Mouse (Mus musculus) heart, embryonic 13.5 days (tissue): ENCODE measurements at regions not wholly inside any gene's neighbourhood (a gene's known extent, or its start where the extent isn't known, plus 50 kb on each side); places are given as distances from the start of the nearest gene placed in this dataset.

Experiments
- ATAC-seq: fragments of 200-750 bp; cut with Nextera tagmentation; 2 replicates; pipeline ENCODE4 v1.8.0; 2017; ENCODE audit warnings: moderate TSS enrichment; ENCODE audit not compliant: insufficient number of reproducible peaks, low FRiP score, low TSS enrichment; ENCODE audit errors: extremely low read depth
- H3K27ac ChIP-seq: fragments of 300-500 bp; sonication (generic); replicated peaks from 2 replicates; pipeline ENCODE4 v1.5.1; 2015; ENCODE audit warnings: moderate library complexity, mild to moderate bottlenecking, inconsistent platforms
- H3K27me3 ChIP-seq: fragments of 300-500 bp; sonication (generic); replicated peaks from 2 replicates; pipeline ENCODE4 v1.6.1; 2015; ENCODE audit warnings: mild to moderate bottlenecking, inconsistent platforms
- H3K36me3 ChIP-seq: fragments of 300-500 bp; sonication (generic); 2 replicates; pipeline ENCODE4 v1.6.1; 2015; ENCODE audit warnings: mild to moderate bottlenecking, inconsistent platforms
- H3K4me1 ChIP-seq: fragments of 300-500 bp; sonication (generic); 2 replicates; pipeline ENCODE4 v1.6.1; 2015; ENCODE audit warnings: inconsistent platforms
- H3K4me2 ChIP-seq: fragments of 300-500 bp; sonication (generic); 2 replicates; pipeline ENCODE4 v1.6.1; 2015; ENCODE audit warnings: inconsistent platforms, mild to moderate bottlenecking, moderate library complexity
- H3K4me3 ChIP-seq: fragments of 300-500 bp; sonication (generic); 2 replicates; pipeline ENCODE4 v1.5.1; 2015; ENCODE audit warnings: moderate library complexity, mild to moderate bottlenecking, inconsistent platforms
- H3K9ac ChIP-seq: fragments of 300-500 bp; sonication (generic); 2 replicates; pipeline ENCODE4 v1.6.1; 2015; ENCODE audit warnings: inconsistent platforms, mild to moderate bottlenecking, moderate library complexity
- H3K9me3 ChIP-seq: fragments of 300-500 bp; sonication (generic); 2 replicates; pipeline ENCODE4 v1.6.1; 2016; ENCODE audit warnings: inconsistent platforms
- WGBS: fragments of 180-500 bp; shearing (Covaris S2); methylation state at CpG from one replicate; pipeline ENCODE4 v1.1.7; 2015; ENCODE audit warnings: mixed read lengths; 5-methylcytosine and 5-hydroxymethylcytosine counted together

DNA sequence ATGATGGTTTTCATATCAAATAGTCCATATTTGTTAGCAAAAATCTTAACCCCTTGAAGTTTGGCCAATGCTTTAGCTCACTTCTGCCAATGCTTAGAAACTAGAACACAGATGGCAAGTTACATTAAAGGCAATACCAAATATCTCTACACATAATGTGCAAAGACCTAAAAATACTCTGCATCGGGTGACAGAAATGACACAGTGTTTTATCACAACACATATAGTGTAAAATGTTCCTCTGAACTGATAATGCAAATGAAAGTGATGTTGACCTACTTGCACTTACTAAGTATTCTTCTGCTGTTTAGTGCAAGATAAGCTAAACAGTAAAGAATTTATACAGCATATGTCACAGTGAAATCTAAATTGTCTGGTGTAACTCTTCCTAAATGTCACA lies 55.1 kb upstream of the Fbxl4 start:
- peaks cover 6% of the 10 kb centered on the region for H3K9me3 ChIP-seq
- H3K4me3 ChIP-seq = no peak overlapping the region
- no peaks in the 10 kb centered on the region for H3K4me1 ChIP-seq
- 58% methylated on average over 1 of the region's 1 CpGs for WGBS
- no peak overlapping the region for H3K27ac ChIP-seq
- H3K9ac ChIP-seq = no peak overlapping the region
- no peaks in the 10 kb centered on the region for H3K27me3 ChIP-seq
- ATAC-seq = no peak
- H3K4me2 ChIP-seq = no peak overlapping the region
- no peaks in the 10 kb centered on the region for H3K36me3 ChIP-seq
